Mouse (Mus musculus): Measurements from ENCODE around the gene Omp. TPM values are rescaled to one million over a fixed set of nuclear protein-coding genes. Genes with fewer than 3 reads are reported as not detected.

Gene Omp
- polyA plus RNA-seq, 1 experiment from 2014 or later: 0.13 TPM

DNA sequence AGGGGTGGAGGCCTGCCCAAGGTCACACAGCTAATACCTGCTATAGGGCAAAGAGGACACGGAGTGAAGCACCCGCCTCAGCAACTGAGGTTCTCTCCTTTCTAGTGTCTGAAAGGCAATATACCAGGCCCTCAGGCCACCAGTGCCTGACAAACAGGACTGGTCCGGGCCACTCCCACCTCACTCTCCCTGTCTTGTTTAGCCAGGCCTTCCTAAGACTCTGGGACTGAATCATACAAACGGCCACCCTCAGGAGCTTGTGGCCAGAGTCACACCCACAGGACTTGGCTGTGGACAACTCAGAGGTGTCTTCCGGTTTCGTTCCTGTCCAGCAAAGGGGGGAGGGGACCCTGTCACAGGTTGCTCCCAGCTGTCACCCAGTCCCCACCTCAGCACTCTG is 16.9 kb upstream of the Omp start:
- DNase-seq (ENCODE audit: low spot score): no peak

DNA sequence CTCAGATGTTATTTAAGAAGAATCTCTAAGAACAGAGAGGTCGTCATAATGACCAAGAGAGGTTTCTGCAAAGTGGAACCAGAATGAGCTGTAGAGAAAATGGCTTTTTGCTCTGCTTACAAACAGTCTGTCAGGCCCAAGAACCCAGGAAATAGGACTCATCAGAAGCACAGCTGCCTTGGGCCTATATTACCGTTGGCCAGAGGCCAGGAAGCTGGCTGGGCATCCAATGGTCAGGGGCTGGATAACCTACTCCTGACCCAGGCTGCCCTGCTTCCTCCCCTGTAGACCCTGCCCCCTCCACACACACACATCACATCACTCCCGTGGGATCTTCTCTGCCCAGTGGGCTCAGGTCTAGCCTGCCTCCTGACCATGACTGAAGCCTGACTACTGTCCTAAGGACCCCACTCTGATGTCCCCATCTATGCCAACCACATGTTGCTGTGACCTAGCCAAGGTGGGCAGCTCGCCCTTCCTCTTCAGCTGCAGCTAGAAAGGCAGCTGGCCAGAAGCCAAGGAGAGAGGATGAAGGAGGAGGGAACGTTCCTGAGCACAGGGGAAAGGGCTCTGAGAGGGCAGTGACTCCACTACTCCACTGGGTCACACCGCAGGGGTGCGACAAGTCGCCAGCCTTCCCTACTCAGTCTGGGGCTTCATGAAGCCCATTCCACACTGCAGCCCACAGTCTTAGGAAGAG is 14.9 kb upstream of the Omp start:
- Histone ChIP-seq H3K9me3 (replicated peaks) (no peaks in the 10 kb centered on the region), H3K27ac (peak overlapping the region; percentile 4; the same call in 1 of the 2 replicates), H3K4me1 (peaks cover 64% of the 10 kb centered on the region), H3K27me3 (ENCODE audit: low read depth, poor library complexity, severe bottlenecking) (0 out of 2 replicates have a peak, but pooled peaks cover 7% of the 10 kb centered on the region), H3K4me3 (no peak overlapping the region), H3K36me3 (no peaks in the 10 kb centered on the region)
- 57% methylated on average over 8 of the region's 8 CpGs for WGBS
- no peak for DNase-seq (ENCODE audit: low spot score)

More for the DNA sequence above, 16.9 kb upstream of the Omp start:
- 71% methylated on average over 6 of the region's 6 CpGs for WGBS
- H3K4me1 ChIP-seq: peaks cover 54% of the 10 kb centered on the region
- no peaks in the 10 kb centered on the region for H3K36me3 ChIP-seq
- H3K4me3 ChIP-seq: no peak overlapping the region
- H3K9me3 ChIP-seq (replicated peaks): no peaks in the 10 kb centered on the region
- H3K27me3 ChIP-seq (ENCODE audit: low read depth, poor library complexity, severe bottlenecking): 0 out of 2 replicates have a peak, but pooled peaks cover 7% of the 10 kb centered on the region
- H3K27ac ChIP-seq: 0 out of 2 replicates have a peak overlapping the region, but pooled peaks have one; percentile 25

DNA sequence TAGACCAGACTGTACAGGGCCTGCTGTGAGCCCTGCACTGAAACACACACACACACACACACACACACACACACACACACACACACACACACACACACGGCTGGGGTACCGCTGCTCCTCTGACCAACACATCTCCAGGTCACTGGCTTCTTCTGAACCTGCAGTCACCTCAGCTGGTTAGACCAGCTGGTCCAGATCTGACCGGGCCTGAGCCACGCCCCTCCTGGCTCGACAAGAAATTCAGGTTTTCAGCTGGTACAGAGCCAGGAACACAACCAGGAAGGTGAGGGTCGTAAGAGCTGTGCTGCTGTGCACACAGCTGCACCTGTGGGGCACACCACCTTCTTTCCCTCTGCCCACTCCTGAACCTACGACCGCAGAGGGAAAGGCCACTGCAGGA is 13.2 kb upstream of the Omp start:
- no peak for DNase-seq (ENCODE audit: low spot score)
- no peaks in the 10 kb centered on the region for H3K9me3 ChIP-seq (replicated peaks)
- no peaks in the 10 kb centered on the region for H3K36me3 ChIP-seq
- 46% methylated on average over 8 of the region's 8 CpGs for WGBS
- H3K4me3 ChIP-seq: no peak overlapping the region
- peaks cover 63% of the 10 kb centered on the region for H3K4me1 ChIP-seq
- no peak overlapping the region for H3K27ac ChIP-seq
- H3K27me3 ChIP-seq (ENCODE audit: low read depth, poor library complexity, severe bottlenecking): 0 out of 2 replicates have a peak, but pooled peaks cover 7% of the 10 kb centered on the region

DNA sequence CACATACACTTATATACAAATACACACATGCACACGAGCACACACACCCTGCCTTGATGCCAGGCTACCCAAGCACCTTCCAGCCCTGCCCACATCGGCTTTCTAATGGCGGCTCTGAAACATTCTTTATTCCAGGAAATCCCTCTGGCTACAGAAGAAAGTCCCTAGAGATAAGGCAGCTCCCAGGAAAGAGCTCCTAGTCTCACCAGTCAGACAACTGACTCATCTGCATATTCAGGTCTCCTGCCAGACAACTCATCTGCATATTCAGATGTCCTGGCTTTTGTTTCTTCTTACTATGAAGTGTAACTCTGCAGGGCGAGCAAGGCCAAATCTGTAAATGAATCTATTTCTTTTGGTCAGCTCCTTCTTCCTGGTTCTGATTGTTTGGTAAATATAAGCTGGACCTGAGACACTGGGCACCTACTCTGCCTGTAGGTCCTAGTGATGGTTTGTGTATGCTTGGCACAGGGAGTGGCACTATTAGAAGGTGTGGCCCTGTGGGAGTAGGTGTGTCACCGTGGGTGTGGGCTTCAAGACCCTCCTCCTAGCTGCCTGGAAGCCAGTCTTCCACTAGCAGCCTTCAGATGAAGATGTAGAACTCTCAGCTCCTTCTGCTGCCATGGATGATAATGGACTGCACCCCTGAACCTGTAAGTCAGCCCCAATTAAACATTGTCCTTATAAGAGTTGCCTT is 12.5 kb upstream of the Omp start:
- Histone ChIP-seq H3K36me3 (no peaks in the 10 kb centered on the region), H3K4me1 (peaks cover 64% of the 10 kb centered on the region), H3K27ac (no peak overlapping the region), H3K27me3 (ENCODE audit: low read depth, poor library complexity, severe bottlenecking) (0 out of 2 replicates have a peak, but pooled peaks cover 7% of the 10 kb centered on the region), H3K4me3 (no peak overlapping the region), H3K9me3 (replicated peaks) (no peaks in the 10 kb centered on the region)
- DNase-seq (ENCODE audit: low spot score): no peak
- WGBS: 65% methylated on average over 5 of the region's 5 CpGs

DNA sequence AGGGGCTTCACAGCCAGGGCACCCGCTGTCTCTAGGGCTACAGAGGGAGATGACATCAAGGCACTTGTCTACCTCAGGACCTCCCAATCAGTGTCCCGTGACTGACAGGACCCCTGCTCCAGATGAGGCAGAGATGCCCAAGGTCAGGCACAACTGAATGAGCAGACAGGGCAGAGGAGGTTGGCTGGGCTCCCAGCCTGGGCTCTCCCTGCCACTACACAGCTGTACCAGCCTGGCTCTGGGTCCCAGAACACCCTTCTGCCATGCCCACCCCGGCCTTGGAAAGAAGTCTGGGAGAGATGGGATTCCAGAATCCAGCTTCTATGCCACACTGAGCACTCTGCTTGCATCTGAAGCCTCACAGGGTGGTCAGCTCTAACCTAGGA is 11.0 kb upstream of the Omp start:
- H3K27ac ChIP-seq: no peak overlapping the region
- no peak overlapping the region for H3K4me3 ChIP-seq
- no peaks in the 10 kb centered on the region for H3K36me3 ChIP-seq
- H3K27me3 ChIP-seq (ENCODE audit: low read depth, poor library complexity, severe bottlenecking): 0 out of 2 replicates have a peak, but pooled peaks cover 11% of the 10 kb centered on the region
- H3K4me1 ChIP-seq: peaks cover 66% of the 10 kb centered on the region
- DNase-seq (ENCODE audit: low spot score): no peak
- 59% methylated on average over 3 of the region's 3 CpGs for WGBS
- H3K9me3 ChIP-seq (replicated peaks): no peaks in the 10 kb centered on the region

DNA sequence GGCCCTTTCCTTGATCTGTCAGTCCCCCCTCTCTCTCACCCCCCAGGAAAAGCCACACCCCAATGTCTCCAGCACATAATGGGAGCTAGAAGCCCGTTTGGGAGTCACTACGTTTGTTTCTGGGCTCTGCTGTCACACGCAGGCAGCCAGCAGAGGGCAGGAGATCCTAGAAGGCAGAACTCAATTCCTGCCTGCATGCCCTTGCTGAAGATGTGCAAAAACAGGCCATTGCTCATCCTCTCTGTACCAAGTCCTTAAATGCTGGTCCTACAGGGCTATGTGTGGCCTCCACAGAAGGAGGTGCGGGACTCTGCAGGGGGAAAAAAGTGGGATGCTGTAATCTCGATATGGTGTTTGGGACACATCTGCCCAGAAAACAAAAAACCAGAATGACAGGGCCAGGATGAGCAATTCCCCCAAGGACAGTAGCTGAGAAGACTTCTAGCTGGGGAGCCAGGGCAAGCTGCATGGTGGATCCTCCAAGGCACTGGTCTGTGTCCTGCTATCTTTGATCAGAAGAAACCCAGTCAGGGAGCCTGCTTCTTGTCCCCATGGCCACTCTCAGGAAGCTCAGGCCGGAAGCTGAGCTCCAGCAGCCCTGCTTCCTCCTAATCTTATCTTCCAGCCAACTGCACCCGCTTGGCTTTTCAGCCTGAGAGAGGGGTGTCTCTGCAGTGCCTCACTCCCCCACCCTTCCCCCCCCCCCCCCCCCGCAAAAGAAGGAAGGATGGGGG is 10.4 kb upstream of the Omp start:
- DNase-seq (ENCODE audit: low spot score): peak; percentile 65
- 28% methylated on average over 8 of the region's 8 CpGs for WGBS
- no peaks in the 10 kb centered on the region for H3K9me3 ChIP-seq (replicated peaks)
- H3K4me3 ChIP-seq: no peak overlapping the region
- H3K27ac ChIP-seq: 0 out of 2 replicates have a peak overlapping the region, but pooled peaks have one; percentile 47
- no peaks in the 10 kb centered on the region for H3K36me3 ChIP-seq
- H3K4me1 ChIP-seq: peaks cover 66% of the 10 kb centered on the region
- 0 out of 2 replicates have a peak, but pooled peaks cover 11% of the 10 kb centered on the region for H3K27me3 ChIP-seq (ENCODE audit: low read depth, poor library complexity, severe bottlenecking)

DNA sequence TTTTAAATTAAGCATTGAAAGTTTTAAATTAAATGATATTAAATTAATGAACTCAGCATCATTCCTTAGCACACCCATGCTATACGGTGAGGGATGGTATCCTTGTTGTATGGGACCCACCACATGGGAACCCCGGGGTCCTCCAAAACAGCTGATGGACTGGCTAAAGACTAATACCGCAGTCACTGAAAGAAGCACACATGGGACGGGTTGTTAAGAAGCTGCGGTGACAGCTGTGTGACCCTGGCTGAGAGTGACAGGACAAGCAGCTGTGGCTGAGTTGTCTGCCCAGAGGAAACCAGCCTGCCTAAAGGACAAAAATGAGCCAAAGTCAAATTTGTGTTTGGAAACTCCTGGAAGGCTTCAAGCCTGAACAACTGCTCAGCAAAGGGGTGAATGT is 8.6 kb upstream of the Omp start:
- DNase-seq (ENCODE audit: low spot score): no peak
- Histone ChIP-seq H3K27ac (no peak overlapping the region), H3K27me3 (ENCODE audit: low read depth, poor library complexity, severe bottlenecking) (0 out of 2 replicates have a peak, but pooled peaks cover 7% of the 10 kb centered on the region), H3K9me3 (replicated peaks) (no peaks in the 10 kb centered on the region), H3K4me1 (peaks cover 67% of the 10 kb centered on the region), H3K4me3 (no peak overlapping the region), H3K36me3 (no peaks in the 10 kb centered on the region)
- WGBS: 78% methylated on average over 5 of the region's 5 CpGs

DNA sequence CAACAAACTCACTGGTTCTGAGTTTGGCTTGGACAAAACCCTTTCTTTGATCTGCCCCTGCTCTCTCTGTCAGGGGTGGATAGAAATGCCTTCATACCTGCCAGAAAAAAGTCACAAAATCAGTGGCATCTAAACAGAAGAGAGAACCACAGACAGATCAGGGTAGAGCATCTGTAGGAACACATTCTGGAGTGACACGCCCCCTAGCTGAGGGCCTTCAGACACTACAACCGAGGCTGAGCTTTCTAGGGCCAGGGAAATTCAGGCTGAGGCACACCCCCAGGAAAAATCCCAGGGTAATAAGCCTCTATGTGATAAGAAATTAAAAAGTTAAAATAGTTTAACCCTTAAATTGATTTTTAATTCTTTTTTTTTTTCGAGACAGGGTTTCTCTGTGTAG is 8.0 kb upstream of the Omp start:
- Histone ChIP-seq H3K4me3 (no peak overlapping the region), H3K9me3 (replicated peaks) (no peaks in the 10 kb centered on the region), H3K36me3 (no peaks in the 10 kb centered on the region), H3K4me1 (peaks cover 62% of the 10 kb centered on the region), H3K27me3 (ENCODE audit: low read depth, poor library complexity, severe bottlenecking) (0 out of 2 replicates have a peak, but pooled peaks cover 4% of the 10 kb centered on the region), H3K27ac (no peak overlapping the region)
- DNase-seq (ENCODE audit: low spot score): no peak
- WGBS: 47% methylated on average over 3 of the region's 3 CpGs

DNA sequence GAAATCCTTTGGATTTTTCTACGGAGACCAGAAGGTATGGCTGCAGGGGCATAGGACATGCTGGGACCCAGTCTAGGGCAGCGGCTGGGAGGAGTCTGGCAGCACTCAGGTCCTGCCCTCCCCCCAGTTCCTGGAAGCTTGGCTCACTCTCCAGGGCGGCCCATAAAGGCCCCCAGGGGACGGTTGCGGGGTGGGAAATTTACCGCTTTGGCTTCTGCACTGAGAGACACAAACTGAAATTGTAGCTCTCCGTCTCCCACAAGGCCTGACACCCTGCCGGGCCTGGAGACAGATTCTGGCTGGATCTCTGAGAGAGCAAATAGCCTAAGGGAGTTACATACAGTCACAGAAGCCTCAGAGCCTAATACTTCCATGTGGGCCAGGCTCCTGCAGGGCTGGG is 7.1 kb upstream of the Omp start:
- H3K36me3 ChIP-seq: no peaks in the 10 kb centered on the region
- no peaks in the 10 kb centered on the region for H3K9me3 ChIP-seq (replicated peaks)
- H3K27ac ChIP-seq: peak overlapping the region; percentile 17; the same call in 1 of the 2 replicates
- H3K27me3 ChIP-seq (ENCODE audit: low read depth, poor library complexity, severe bottlenecking): 0 out of 2 replicates have a peak, but pooled peaks cover 4% of the 10 kb centered on the region
- no peak overlapping the region for H3K4me3 ChIP-seq
- DNase-seq (ENCODE audit: low spot score): no peak
- 39% methylated on average over 8 of the region's 8 CpGs for WGBS
- peaks cover 70% of the 10 kb centered on the region for H3K4me1 ChIP-seq

DNA sequence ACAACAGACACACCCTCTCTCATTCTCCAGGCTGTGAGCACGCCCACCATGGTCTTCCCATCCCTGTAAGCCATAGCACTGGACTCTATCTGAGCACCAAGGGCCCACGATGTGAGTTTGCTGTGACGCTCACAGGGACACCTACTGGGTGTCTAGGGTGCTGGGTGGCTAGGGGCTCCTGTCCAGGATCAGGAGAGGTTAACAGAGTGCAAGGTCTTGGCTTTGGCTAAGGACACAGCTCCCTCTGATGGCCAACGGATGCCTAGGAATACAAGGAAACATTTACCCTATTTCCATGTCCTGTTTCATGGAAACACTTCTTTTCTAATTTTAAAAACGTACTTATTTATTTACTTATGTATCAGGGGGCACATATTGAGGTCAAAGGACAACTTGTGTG is 5.2 kb upstream of the Omp start:
- Histone ChIP-seq H3K9me3 (replicated peaks) (no peaks in the 10 kb centered on the region), H3K27ac (peak overlapping the region; percentile 44; the same call in 1 of the 2 replicates), H3K27me3 (ENCODE audit: low read depth, poor library complexity, severe bottlenecking) (0 out of 2 replicates have a peak, but pooled peaks cover 4% of the 10 kb centered on the region), H3K36me3 (no peaks in the 10 kb centered on the region), H3K4me1 (peaks cover 60% of the 10 kb centered on the region), H3K4me3 (no peak overlapping the region)
- 46% methylated on average over 5 of the region's 5 CpGs for WGBS
- no peak for DNase-seq (ENCODE audit: low spot score)

DNA sequence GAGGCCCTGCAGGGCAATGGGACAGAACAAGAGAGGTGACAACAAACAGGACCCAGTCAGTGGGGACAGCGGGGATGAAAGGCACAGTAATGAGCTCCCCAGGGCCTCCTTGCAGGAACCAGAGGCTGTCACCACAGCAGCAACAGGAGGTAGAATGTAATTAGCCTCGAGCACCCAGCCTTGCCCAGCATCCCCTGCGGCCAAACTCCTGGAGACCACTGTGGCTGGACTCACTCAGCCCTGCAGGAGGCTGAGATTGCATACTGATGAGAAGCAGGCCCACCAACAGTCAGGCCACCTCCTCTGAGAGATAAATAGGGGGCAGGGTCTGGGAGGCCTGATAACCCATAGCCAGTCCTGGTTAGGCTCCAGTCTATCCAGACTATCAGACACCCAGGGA is 4.5 kb upstream of the Omp start:
- H3K27ac ChIP-seq: peak overlapping the region; percentile 44
- DNase-seq (ENCODE audit: low spot score): no peak

DNA sequence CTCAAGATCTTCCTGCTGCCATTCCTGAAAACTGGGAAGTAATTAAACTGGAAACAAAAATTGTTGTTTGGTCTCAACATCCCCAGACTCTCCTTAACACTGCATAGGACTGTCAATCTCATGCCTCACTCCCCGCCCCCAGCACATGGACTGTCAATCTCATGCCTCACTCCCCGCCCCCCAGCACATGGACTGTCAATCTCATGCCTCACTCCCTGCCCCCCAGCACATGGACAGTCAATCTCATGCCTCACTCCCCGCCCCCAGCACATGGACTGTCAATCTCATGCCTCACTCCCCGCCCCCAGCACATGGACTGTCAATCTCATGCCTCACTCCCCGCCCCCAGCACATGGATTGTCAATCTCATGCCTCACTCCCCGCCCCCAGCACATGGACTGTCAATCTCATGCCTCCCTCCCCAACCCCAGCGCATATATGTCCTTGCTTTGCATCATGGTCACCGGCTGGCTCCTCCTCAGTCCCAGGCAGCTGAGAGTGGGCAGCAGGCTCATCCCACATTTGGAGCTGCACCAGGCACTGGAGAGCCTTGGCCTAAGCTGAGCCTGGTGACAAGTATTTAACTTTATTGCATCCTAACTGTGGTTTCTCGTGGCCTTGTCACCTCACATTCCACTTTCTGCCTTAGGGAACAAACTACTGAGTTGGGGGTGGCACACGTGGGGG is 3.6 kb upstream of the Omp start:
- Histone ChIP-seq H3K4me3 (no peak overlapping the region), H3K27ac (peak overlapping the region; percentile 21; the same call in 1 of the 2 replicates), H3K36me3 (no peaks in the 10 kb centered on the region), H3K27me3 (ENCODE audit: low read depth, poor library complexity, severe bottlenecking) (0 out of 2 replicates have a peak, but pooled peaks cover 4% of the 10 kb centered on the region), H3K9me3 (replicated peaks) (no peaks in the 10 kb centered on the region), H3K4me1 (peaks cover 53% of the 10 kb centered on the region)
- WGBS: 66% methylated on average over 10 of the region's 10 CpGs
- DNase-seq (ENCODE audit: low spot score): no peak

More for the DNA sequence above, 4.5 kb upstream of the Omp start:
- no peak overlapping the region for H3K4me3 ChIP-seq
- H3K4me1 ChIP-seq: peaks cover 56% of the 10 kb centered on the region
- H3K27me3 ChIP-seq (ENCODE audit: low read depth, poor library complexity, severe bottlenecking): 0 out of 2 replicates have a peak, but pooled peaks cover 4% of the 10 kb centered on the region
- H3K36me3 ChIP-seq: no peaks in the 10 kb centered on the region
- no peaks in the 10 kb centered on the region for H3K9me3 ChIP-seq (replicated peaks)
- 8% methylated on average over 3 of the region's 3 CpGs for WGBS
